Mouse (Mus musculus) embryo, embryonic 11.5 days (tissue): ENCODE measurements around the gene Lipm.

Experiments
- DNase-seq: peaks from one replicate; pipeline ENCODE4 v3.0.0-alpha.2; 2012; ENCODE audit warnings: low read depth, low spot score

Gene Lipm

GRCm38 (mm10) chr19:34165891-34166290, 65.2 kb downstream of the Lipm start, which contains the start of gene Ankrd22:
TSS of gene Ankrd22 (minus strand) at chr19:34166053.
- DNase-seq: no peak

GRCm38 (mm10) chr19:34166386-34166785, 65.7 kb downstream of the Lipm start:
- DNase-seq: no peak

GRCm38 (mm10) chr19:34167896-34168661, 67.3 kb downstream of the Lipm start:
- DNase-seq: no peak

DNA sequence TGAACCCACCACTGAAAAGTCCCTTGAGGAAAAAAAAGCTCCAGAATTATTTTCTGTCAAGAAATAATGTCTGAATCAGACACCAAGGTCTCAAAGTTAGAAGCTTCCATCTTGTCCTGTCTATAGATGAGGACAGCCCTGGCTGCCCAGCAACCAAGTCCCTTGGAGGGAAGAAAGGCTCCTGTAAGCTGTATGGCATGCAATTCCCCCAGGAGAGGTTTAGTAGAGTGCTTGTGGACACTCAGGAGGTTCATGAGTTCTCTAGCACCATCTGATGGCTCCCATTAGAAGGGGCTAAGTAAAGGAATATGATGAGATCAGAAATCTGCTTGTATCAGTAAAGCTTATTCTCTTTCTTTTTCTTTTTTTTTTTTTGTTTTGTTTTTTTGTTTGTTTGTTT, 68.4 kb downstream of the Lipm start:
- DNase-seq: no peak

DNA sequence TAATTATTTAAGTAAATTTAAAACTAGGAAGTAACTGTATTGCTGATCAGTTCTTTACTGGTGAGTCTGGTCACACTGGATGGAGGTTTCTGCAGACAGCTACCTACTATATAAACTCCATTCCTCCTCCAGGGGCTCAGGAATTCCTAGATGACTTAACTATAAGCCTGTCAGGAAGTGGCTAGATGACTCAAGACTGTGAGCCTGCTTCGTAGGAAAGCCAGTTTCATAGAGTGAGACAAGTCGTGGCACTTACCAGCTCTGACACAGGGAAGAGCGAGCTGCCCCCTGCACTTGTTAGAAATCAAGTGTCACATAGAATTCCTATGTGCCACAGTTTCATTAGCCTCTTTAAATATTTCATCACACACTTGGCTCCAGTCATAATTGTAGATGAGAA, 70.4 kb downstream of the Lipm start:
- DNase-seq: no peak
